Mouse (Mus musculus) frontal cortex, postnatal 10 days (tissue): Measurements from ENCODE around the gene Apoa1.

ENCODE experiments used
- DNase-seq, 2 experiments: peaks; one replicate each; pipeline ENCODE4 v3.0.0; 2022; ENCODE audit warnings: low spot score in 2 of 2, mixed read lengths in 1 of 2

Gene Apoa1

DNA sequence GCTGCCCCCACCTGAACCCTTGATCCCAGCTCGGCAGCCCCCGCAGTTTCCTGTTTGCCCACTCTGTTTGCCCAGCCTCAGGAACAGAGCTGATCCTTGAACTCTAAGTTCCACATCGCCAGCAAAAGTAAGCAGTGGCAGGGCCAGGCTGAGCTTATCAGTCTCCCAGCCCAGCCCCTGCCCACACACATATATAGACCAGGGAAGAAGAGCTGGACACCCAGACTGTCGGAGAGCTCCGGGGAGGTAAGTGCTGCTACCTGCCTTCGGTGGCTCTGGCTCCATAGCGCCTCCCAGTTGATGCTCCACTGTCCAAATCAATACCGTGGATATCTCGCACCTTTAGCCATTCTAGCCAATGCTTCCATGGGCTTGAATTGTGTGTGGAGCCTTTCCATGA, at the start of gene Apoa1:
Gene Apoa1 (plus strand): TSS at position 90 of the 400 bp plus-strand sequence.
- no peak for DNase-seq

DNA sequence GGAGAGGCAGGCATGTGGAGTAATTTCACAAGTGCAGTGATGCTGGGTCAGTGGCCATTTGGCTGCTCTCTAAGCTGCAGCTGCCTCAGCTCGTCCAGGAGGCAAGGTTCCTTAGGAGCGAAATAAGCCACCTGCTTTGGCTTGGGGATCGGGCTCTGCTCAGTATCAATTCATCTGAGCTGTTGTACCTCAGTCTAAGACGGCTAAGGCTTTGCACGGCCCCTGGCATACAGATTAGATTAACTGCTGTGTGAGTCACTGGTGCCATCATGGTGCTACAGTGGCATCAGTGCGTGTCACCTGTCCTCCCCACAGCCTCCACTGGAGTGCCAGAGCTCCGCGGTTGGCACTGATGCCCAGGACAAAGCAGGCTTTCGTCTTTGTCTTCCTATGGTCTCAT, 49.8 kb upstream of the Apoa1 start:
- DNase-seq, result no peak

DNA sequence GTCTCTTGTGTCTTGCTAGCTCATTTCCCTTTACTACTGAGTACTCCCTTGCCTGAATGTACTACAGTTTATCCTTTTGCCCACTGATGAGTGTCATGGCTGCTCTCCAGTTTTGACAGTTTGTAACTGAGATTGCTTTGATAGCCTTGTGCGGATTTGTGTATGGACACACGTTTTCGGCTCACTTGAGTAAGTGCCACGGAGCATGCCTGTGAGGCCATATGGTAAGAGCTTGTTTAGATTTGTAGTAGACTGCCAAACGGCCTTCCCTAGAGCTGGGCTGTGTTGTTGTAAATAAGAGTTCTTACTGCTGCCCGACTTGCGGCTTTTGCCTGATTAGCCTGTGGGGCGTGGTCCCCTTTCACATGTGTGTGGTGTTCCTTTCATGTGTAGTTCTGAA, 47.1 kb upstream of the Apoa1 start:
- DNase-seq, result no peak

DNA sequence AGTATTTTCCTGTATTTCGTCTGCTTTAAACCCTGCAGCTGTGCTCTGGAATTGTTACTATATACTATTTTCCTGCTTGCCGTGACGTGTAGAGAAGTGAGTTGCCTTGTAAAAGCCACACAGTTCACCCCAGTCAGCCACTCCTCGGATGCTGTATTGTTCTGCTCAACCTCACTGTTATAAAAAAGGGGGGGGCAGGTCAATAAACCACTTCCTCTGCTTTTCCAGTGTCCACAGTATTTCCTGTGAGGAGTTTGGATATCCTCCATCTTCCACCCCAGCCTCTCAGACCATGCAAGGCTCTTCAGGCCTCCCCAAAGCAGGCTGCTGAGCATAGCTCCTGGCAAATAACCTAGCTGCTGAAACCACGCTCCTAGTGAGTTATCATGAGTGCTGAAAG, 43.8 kb upstream of the Apoa1 start:
- no peak for DNase-seq

DNA sequence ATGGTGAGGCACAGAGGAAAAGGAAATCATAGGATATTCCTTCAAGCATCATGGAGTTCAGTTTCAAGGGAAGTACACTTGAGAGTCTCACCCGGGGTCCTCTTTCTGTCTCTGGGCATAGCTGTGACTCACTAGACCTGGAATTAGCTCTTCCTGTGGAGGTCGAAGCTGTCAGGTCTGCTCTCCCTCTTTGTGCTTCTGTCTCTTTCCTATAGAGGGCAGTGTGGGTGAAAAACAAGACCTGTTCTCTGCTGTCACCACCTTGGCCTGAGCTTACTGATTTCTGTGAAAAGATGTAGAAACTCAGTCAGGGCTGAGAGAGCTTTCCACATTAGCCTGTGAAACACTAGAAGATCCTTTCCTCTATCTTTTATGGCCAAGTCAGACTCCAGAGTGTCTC, 43.2 kb upstream of the Apoa1 start:
- no peak for DNase-seq

DNA sequence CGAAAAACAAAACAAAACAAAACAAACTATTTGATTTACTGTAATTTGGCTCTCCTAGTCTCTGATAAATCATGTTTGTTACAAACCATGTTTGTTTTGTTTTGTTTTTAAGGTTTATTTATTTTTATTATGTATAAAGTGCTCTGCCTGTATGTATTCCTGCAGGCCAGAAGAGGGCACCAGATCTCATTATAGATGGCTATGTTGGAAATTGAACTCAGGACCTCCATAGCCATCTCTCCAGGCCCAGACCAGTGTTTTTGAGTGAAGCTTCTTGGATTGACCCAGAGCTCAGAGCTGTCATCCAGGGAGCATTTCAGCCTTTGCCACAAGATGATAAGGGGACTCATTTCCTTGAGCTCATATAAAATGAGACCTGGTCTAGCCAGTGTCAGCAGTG, 42.0 kb upstream of the Apoa1 start:
- no peak for DNase-seq

DNA sequence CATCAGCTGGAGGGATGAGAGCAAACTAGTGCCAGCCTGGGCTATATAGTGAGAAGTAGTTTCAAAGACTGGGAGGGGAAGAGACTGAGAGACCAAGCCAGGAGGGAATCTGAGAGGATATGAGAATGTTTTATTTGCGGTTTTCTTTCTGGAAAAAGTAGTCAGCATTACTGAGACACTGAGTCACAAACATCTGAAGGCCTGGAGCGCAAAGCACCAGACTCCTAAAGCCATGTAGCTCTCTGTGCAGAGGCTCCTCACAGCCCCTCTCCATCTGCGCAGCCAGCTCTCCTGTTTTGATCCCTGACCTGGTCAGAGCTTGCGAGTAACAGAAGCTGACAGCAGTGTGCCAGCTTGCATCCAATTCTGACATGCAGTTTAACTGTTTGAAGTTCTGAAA, 40.0 kb upstream of the Apoa1 start:
- no peak for DNase-seq

DNA sequence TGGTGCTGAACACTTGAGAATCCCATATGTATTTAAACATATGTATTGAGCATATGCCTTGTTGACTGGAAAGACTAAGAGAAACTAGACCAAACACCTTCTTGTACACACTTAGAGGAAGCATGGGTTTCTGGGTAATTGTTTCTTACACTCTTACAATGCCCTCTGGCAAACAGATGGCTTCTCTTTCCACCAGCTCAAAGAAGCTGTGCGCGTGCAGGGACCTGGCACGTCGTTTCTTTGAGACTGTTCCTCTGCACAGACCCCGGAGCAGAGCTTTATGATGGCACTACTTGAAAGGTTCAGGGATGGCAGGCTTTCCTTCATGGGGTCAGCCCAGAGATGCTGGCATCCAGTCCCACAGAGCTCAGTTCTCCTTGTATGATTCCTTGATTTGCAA, 39.4 kb upstream of the Apoa1 start:
- DNase-seq, result no peak

DNA sequence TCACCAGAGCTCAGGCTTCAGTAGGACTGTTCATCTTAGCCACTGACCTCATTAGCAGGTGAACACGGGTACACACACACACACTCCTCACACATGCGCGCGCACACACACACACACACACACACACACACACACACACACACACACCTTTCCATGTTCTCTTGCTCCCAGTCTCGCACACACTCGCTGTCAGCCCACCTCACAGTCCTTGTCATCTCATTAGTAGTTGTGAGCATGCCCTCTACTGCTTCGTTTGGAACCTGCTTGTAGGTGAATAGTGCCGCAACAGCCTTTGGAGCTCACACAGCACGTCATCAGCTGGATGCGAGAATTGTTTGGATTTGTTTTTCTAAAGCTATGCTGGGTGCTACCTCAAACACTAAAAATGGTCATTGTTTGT, 39.0 kb upstream of the Apoa1 start:
- no peak for DNase-seq

DNA sequence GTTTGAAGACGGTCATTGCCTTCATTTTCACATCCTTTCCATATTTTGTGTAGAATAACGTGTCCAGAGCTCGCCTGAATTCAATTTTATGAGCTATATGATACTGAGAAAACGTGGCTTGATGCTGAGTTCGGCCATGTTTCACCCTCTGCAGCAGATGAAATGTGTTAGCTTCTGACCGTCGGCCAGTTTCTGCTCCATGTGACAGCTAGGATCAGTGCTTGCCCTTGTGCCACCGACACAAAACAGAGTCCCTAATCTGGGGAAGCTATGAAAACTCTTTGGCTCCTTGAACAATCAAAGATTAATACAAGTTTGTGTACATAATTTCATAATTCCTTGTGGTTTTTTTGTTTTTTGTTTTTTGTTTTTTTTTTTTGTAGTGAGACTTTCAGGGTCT, 37.1 kb upstream of the Apoa1 start:
- DNase-seq, result no peak

DNA sequence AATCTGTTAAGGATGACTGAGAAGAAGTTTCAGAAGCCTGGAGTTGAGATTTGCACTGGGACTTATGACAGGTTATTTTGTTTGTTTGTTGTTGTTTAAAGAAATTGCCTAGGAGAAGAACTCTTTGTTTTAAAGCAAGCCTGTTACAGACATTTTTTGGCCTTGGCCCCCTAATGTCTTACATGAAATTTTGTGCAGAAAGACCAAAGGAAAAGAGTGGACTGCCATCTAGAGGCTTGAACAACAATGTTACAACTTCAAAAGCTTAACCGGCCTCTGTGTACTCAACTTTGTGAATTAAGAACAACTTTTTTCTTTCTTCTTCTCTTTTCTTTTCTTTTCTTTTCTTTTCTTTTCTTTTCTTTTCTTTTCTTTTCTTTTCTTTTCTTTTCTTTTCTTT, 36.7 kb upstream of the Apoa1 start:
- no peak for DNase-seq

DNA sequence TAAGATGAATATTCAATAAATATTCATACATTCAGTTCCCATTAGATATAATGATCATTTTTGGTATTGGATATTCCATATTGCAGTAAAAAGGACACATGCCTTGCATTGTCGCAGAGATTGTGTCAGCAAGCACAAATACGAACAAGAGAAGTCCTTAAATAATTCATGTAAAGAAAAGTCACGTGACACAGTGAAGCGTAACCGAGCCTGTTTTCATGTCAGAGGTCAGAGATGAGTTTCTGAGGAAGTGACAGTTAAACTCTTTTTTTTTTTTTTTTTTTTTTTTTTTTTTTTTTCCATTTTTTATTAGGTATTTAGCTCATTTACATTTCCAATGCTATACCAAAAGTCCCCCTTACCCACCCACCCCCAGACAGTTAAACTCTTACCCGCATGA, 35.7 kb upstream of the Apoa1 start:
- no peak for DNase-seq

DNA sequence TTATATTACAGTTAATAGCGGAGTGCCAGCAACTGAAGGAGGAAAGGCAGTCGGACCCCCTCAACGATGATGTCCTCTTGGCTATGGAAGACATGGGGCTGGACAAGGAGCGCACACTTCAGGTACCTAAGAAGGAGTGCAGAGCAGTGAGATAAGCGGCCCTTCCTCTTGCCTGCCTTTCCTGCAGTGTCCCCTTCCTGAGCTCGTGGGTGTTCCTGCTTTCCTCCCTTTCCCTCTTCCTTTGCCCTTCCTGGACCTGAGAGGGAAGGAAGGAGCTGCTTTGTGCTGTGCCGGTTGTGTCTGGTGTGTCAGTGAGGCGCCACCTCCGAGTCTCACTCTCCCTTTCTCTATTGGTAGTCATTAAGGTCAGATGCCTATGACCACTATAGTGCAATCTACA, 33.6 kb upstream of the Apoa1 start:
- no peak for DNase-seq

DNA sequence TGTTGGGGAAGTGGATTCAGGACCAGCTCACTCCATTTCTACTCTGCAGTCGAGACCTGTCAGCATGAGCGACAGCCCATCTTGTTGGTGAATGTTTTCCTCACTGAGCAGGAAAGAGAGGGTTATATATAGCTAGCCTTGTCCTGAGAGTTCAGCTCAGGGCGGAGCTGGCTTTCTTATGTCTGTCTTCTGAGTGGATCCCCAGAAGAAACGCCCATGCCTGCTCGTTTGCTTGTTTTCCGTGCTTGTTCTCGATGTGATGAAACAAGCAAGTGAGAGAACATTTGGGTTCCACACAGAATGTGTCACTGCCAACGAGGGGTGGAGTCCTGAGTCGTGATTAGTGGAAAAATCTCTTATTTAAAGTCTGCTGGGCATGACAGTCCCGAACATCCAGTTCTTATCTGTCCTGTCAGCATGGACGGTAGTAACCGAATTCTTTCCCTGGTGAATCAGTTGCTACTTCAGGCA, 31.6 kb upstream of the Apoa1 start:
- no peak for DNase-seq

DNA sequence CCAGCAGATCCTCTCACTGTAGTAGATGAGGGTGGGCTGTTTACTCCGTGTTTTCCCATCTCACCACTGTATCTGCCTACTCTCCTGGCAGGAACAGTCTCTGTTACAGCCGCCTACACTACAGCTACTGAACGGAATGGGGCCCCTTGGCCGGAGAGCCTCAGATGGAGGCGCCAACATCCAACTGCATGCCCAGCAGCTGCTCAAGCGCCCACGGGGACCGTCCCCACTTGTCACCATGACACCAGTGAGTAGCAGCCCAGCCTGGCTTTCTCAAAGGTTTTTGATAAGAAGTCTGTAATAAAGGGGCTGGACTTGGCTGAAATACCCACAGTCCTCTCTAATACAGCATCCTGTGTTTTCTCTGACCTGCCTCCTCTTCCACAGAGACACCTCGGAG, 29.9 kb upstream of the Apoa1 start:
- no peak for DNase-seq

DNA sequence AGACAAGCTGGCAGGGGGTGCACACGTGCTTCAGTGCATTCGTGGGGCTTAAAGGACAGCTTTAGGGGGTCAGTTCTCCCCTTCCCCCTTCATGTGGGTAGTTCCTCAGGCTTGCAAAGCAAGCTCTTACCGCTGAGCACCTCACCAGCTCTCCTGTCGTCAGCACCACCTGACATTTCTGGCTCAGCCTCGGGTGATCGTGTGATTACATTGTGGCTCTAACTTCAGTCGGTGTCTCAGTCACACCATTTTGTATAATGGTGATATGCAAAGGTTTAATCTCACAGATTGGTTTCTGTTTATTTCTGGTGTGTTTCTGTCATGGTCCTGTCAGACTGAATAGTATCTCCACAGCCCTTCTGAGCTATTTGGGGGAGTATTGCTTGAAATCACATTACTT, 29.4 kb upstream of the Apoa1 start:
- no peak for DNase-seq

DNA sequence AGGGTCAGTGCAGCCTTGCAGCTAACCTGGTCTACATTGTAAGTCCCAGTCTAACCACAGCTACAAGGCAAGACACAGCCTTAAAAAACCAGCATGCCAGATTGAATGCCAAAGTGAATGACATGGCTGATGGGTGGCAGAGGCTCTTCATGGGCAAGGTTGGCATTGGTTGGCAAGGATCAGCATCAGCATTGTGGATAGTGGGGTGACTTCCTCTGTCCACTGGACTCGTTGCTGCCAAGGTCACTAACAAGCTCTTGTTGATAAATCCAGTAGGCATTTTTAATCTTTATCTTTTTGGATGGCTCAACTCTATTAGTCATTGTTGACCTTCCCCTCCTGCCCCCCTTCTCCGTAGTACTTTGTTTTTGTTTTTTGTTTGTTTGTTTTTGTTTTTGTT, 28.8 kb upstream of the Apoa1 start:
- DNase-seq, result no peak

DNA sequence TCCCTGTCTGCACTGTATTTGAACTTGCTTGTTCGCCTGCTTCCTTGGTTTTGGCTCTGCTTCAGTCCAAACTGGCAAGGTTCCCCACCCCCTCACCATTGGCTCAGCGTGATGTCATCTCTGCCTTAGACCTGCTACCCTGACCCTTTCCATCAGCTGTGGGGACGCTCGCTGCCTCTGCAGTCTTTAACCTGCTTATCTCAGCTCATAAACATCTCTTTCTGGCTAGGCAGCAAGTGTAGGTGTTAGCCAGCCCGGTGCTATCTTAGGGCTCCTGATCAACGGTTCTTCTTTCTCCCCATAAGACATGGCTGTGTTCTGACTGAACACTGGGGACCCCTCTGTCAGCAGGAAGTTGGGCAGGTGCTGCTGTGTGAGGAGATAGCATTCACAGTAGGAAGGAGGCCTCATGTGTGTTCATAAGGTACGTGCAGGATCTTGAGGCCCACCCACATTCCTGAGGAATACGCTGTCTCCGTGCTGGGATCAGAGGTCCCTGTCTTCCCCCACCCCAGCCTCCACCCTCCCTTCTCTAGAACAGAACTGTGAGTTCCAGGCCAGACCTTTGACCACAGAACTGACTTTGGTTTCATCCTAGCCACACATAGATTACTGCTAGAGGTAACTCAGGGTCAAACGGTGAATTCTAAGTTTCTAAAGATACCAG, 21.4 kb upstream of the Apoa1 start:
- DNase-seq, result no peak

DNA sequence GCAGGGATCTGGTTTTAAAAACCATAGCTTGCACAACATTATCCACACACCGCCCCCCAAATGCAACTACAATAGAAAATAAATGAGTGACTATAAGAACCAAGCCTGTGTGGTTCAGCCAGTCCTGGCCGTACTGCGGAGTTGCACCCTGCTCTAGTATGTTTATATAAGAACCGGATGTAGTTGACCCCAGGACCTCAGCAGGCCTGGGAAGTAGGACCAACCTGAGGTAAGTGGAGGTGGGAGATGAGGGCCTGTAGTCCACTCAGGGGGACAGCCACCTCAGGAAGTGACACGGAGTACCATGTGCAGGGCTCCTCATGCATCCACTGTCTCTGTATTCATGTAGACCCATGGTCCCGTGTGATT, 20.9 kb upstream of the Apoa1 start:
- no peak for DNase-seq

DNA sequence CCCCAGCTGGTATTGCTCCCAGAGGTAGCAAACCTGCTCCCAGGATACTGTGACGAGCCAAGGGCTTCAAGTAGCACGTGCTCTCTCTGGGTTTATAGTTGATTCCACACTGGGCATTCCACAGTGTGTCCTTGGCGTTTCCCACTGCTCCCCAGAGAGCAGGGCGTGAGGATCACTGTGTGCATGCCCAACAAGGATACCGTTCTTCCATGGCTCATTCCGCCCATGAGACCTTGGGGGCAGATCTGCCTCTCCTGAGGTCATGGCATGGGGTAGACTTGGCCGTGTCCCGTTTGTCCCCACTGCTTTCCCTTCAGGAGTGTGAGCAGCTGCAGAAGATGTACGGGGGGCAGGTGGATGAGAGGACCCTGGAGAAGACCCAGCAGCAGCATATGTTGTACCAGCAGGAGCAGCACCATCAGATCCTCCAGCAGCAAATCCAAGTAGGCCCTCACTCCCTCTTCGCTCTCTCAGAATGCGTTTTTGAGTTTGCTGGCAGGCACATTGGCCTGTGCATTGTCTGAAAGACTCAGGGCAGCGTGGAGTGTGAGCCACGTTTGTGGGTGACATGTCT, 19.9 kb upstream of the Apoa1 start:
- no peak for DNase-seq

DNA sequence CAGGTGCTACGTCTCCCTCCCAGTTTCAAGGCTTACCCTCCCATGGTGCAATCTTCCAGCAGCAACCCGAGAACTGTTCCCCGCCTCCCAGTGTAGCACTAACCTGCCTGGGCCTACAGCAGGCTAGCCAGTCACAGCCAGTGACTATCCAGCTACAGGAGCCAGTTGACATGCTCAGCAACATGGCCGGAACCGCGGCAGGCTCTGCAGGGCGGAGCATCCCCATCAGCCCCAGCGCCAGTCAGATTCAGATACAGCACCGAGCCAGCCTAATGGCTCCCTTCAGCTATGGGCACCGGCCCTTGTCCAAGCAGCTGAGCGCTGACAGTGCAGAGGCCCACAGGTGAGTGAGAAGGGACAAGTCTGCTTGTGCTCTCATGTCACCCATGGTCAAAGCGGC, 17.9 kb upstream of the Apoa1 start:
- no peak for DNase-seq

DNA sequence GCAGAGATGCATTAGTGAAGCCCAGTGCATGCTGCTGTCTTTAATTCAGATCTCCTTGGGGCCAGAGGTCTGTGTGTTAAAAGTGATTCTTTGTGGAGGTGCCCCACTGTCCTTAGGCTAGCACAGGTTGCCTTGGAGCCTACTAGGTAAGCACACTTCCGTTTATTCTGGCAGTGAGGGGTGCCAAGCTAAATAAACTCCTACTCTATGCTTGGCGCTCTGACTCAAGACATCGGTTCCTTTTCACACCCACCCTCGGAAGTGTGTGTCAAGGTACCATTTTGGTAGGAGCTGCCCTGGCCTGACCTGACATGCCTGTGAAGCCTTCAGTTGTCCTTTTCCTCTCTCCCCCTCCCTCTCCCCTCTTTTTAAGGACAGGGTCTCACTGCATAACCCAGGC, 14.1 kb upstream of the Apoa1 start:
- no peak for DNase-seq

DNA sequence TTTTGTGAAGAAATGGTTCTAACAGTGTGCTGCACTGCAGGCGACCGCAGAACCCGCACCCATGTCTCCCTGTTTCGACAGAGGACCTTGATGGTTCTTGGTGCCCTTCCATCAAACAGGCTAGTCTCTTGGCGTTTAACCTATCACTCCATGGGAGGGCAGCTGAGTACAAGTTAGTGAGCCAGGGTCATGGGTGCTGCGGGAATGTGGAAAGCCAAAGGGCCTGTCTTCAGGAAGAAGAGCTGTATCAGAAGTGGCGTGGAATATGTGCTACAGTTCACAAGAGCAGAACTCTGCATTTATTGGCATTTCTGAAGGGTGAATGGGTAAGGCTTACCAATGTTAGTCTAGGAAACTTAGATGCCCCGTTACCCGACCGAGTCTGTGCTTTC, 13.4 kb upstream of the Apoa1 start:
- DNase-seq, result no peak
